Mouse (Mus musculus) heart, adult 2 months (tissue): Measurements from ENCODE around the gene Lrfn5.

Experiments
- CTCF ChIP-seq: fragments of 200-600 bp; IDR thresholded peaks from 2 replicates; pipeline ENCODE4 v1.8.1; 2022; ENCODE audit warnings: antibody characterized with exemption, mild to moderate bottlenecking, moderate library complexity
- EP300 ChIP-seq: fragments of 200-500 bp; IDR thresholded peaks from 2 replicates; pipeline ENCODE4 v1.6.1; 2011; ENCODE audit warnings: low read depth, low read length, control low read depth; ENCODE audit not compliant: insufficient read depth
- POLR2A ChIP-seq: fragments of 200-500 bp; IDR thresholded peaks from 2 replicates; pipeline ENCODE4 v1.6.1; 2011; ENCODE audit warnings: mild to moderate bottlenecking, low read depth, low read length, control low read depth; ENCODE audit not compliant: insufficient read depth

DNA sequence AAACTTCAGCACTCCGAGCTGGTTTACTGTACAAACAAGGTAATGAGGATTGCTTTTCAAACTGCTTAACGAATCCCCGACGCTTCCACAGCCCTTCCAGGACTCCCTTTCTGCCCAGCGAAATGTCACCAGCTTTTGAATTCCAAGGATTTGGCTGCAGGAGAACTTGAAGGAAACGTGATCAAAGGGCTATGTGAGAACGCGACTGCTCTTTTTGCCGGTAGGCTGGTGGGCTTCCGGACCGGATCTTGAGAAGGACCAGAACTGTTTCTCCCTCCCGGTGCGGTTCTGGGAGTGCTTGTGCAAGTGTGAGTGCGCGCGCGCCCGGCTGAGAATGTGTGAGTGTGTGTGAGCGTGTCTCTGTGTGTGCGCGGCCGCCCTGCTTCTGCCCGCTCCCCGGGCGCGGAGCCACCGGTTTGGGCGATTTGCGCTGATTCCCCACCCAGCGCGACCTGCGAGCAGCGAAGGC, 1.3 kb downstream of the Lrfn5 start:
- TF ChIP-seq CTCF (no peak), POLR2A (no peak), EP300 (no peak)
